Mouse (Mus musculus) regulatory T cell (primary cell): ENCODE measurements around the gene Fam122c.

ENCODE experiments used
- in situ Hi-C: fragments of 300-600 bp; cut with MboI, MseI; formaldehyde crosslinking; loops from one replicate; pipeline ENCODE4 v1.15.1; 2025; ENCODE audit warnings: high pct_unique_total_duplicates

Gene Fam122c

GRCm38 (mm10) chrX:53370366-53370740, 97.1 kb downstream of the Fam122c start, which contains the start of gene Mospd1:
TSS of gene Mospd1 (minus strand) at chrX:53370502.
- in situ Hi-C loops, result no loop called here
